Mouse (Mus musculus) midbrain, embryonic 14.5 days (tissue): ENCODE data around the gene Mterf4. TPM values are rescaled to one million over a fixed set of nuclear protein-coding genes. Genes with fewer than 3 reads are reported as not detected.

Experiments used
- ATAC-seq: fragments of 200-750 bp; cut with Nextera tagmentation; 2 replicates; pipeline ENCODE4 v1.8.0; 2017; ENCODE audit warnings: moderate number of reproducible peaks, moderate library complexity; ENCODE audit not compliant: low FRiP score, low TSS enrichment
- DNase-seq: peaks from one replicate; pipeline ENCODE4 v3.0.0-alpha.2; 2015
- H3K27ac ChIP-seq: fragments of 300-500 bp; sonication (generic); replicated peaks from 2 replicates; pipeline ENCODE4 v1.5.1; 2014; ENCODE audit warnings: mild to moderate bottlenecking, low read depth, low read length, moderate library complexity
- H3K27me3 ChIP-seq: fragments of 300-500 bp; sonication (generic); 2 replicates; pipeline ENCODE4 v1.6.1; 2014; ENCODE audit warnings: low read length, control low read depth, mixed read lengths; ENCODE audit not compliant: control insufficient read depth, insufficient read depth
- H3K36me3 ChIP-seq: fragments of 300-500 bp; sonication (generic); 2 replicates; pipeline ENCODE4 v1.6.1; 2014; ENCODE audit warnings: low read length, control low read depth; ENCODE audit not compliant: control insufficient read depth, insufficient read depth
- H3K4me1 ChIP-seq: fragments of 300-500 bp; sonication (generic); 2 replicates; pipeline ENCODE4 v1.6.1; 2014; ENCODE audit warnings: mild to moderate bottlenecking, antibody characterized with exemption, low read length, control low read depth; ENCODE audit not compliant: control insufficient read depth, insufficient read depth
- H3K4me2 ChIP-seq: fragments of 300-500 bp; sonication (generic); 2 replicates; pipeline ENCODE4 v1.6.1; 2014; ENCODE audit warnings: mild to moderate bottlenecking, low read length, moderate library complexity
- H3K4me3 ChIP-seq: fragments of 300-500 bp; sonication (generic); replicated peaks from 2 replicates; pipeline ENCODE4 v1.5.1; 2014; ENCODE audit warnings: low read depth, low read length
- H3K9ac ChIP-seq: fragments of 300-500 bp; sonication (generic); replicated peaks from 2 replicates; pipeline ENCODE4 v1.6.1; 2014; ENCODE audit warnings: mild to moderate bottlenecking, low read length, moderate library complexity
- H3K9me3 ChIP-seq: fragments of 300-500 bp; sonication (generic); 2 replicates; pipeline ENCODE4 v1.6.1; 2016; ENCODE audit warnings: low read length, control low read depth, mixed read lengths; ENCODE audit not compliant: control insufficient read depth
- WGBS: fragments of 180-500 bp; shearing (Covaris S2); extraction: QIAGEN DNeasy Blood & Tissue Kit; methylation state at CpG from one replicate; pipeline ENCODE4 v1.1.7; 2014; 5-methylcytosine and 5-hydroxymethylcytosine counted together
- polyA plus RNA-seq: library from polyadenylated mRNA; unstranded; fragments of >200 nt; fragmentation: Nextera tagmentation; extraction: Ambion mirVana; gene quantifications from 2 replicates; pipeline ENCODE4 v1.2.1, GENCODE M21; 2014

Gene Mterf4
- 27.7 and 30.0 TPM in 2 replicates for polyA plus RNA-seq

DNA sequence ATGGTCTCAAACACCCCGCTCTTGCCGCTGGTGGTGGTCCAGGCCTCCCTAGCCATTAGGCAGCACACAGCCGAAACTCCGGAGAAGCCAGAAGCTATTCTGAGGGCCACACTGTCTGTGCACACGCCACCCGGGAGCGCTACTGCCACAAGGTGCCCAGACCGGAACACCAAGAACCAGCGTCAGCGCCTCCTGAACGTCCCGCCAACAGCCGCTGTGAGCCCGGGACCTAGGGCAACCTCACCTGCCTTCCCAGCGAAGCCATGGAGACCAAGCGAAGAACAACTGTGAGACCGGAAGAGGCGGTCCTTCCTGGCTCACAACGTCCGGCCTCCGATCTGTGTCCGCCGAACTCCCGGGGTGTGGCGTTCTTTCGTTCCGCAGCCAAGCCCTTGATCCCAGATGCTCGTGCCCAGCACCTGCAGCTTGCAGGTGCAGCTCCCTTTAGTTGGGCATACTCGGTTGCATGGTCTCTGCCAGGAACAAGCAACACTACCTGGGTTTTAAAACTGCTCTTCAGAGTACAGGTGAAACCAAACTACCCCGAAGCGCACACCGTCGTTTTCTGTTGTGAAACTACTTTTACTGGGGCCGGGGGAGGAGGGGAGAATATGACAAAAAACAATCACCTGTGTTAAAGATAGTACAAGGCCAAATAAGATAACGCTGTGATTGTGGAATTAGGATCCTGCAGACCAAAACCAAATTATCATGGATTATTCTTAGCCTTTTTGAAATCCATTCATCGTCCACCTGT, at the start of gene Mterf4:
Mterf4 (minus strand) TSS at position 335 of the 757 bp plus-strand sequence.
- no peaks in the 10 kb centered on the region for H3K27me3 ChIP-seq
- H3K4me3 ChIP-seq: peak within 1 kb of the TSS; percentile 73
- H3K9ac ChIP-seq: peak within 1 kb of the TSS; percentile 63
- WGBS: 6% methylated on average over 36 of the region's 36 CpGs
- no peak within 1 kb of the TSS for H3K27ac ChIP-seq
- peaks cover 12% of the 10 kb centered on the region for H3K4me1 ChIP-seq
- DNase-seq (peak; percentile 93), ATAC-seq (peak; percentile 92)
- no peaks in the 10 kb centered on the region for H3K9me3 ChIP-seq
- H3K36me3 ChIP-seq: peaks cover 48% of the 10 kb centered on the region
- peak within 1 kb of the TSS; percentile 84 for H3K4me2 ChIP-seq

DNA sequence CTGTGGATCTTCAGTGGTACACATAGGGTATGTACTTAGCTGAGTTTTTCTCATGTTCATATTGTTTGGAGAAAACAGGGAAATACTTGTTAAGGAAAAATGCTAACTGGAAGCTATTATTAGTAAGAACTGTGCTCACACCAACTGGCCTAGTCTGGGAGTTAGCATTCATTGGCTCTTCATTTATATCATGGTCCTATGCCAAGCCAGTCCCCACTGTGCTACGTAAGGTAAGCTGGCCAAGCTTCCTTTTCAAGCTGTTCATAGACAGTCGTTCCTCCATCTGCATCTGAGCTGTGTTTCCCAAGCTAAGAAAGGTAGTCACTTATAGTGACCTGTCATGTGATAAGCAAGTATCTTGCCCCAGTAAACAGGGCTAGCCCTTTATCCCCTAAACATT, 47.0 kb upstream of the Mterf4 start:
- WGBS: 92% methylated on average over 2 of the region's 2 CpGs
- Histone ChIP-seq H3K9ac (no peak overlapping the region), H3K4me1 (no peaks in the 10 kb centered on the region), H3K36me3 (peaks cover 91% of the 10 kb centered on the region), H3K9me3 (no peaks in the 10 kb centered on the region), H3K27me3 (no peaks in the 10 kb centered on the region), H3K27ac (no peak overlapping the region), H3K4me3 (no peak overlapping the region), H3K4me2 (no peak overlapping the region)
- ATAC-seq: no peak
- no peak for DNase-seq

DNA sequence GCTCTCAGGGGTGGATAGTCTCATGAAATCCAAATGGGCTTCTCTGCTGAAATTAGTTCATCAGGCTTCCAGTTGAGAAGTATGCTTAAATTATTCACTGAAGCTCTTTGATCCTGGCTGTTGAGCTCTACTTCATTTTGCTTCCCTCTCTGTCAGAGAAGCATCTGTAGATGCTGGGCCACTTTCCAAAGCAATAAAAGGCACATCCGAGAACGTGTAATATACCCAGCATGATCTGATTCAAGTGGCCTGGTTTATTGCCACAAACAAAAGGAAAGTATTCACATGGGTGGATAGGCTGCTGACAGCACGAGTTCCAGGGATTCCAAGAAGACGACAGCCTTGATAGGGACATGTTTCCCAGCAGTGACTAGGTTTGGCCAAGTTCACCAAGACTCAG, 44.0 kb upstream of the Mterf4 start:
- Histone ChIP-seq H3K27me3 (no peaks in the 10 kb centered on the region), H3K36me3 (peaks cover 74% of the 10 kb centered on the region), H3K9me3 (no peaks in the 10 kb centered on the region), H3K9ac (no peak overlapping the region), H3K4me2 (no peak overlapping the region), H3K4me3 (no peak overlapping the region), H3K27ac (no peak overlapping the region), H3K4me1 (no peaks in the 10 kb centered on the region)
- ATAC-seq (no peak), DNase-seq (no peak)
- 79% methylated on average over 4 of the region's 4 CpGs for WGBS

DNA sequence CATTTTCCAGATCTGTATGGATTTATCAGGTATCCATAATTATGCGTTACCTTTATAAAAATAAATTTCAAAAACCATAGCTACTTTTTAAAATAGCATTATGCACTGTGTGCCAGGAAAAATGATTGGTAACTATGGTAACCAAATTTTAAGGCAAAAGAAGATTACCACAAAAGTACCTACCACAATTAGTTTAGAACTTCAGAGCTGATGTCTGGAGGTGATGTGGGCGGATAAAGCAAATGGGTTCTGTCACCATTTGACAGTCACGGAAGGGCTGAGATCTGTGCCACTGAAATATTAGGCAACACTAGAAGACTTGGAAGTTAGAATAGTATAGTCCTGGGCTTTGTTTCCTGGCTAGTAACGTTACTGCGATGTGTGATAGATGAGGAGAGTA, 41.5 kb upstream of the Mterf4 start:
- Histone ChIP-seq H3K9me3 (no peaks in the 10 kb centered on the region), H3K27ac (no peak overlapping the region), H3K36me3 (peaks cover 50% of the 10 kb centered on the region), H3K9ac (no peak overlapping the region), H3K4me3 (no peak overlapping the region), H3K4me1 (peaks cover 7% of the 10 kb centered on the region; the same call in 1 of the 2 replicates), H3K4me2 (no peak overlapping the region), H3K27me3 (no peaks in the 10 kb centered on the region)
- DNase-seq (no peak), ATAC-seq (no peak)
- 92% methylated on average over 5 of the region's 5 CpGs for WGBS

DNA sequence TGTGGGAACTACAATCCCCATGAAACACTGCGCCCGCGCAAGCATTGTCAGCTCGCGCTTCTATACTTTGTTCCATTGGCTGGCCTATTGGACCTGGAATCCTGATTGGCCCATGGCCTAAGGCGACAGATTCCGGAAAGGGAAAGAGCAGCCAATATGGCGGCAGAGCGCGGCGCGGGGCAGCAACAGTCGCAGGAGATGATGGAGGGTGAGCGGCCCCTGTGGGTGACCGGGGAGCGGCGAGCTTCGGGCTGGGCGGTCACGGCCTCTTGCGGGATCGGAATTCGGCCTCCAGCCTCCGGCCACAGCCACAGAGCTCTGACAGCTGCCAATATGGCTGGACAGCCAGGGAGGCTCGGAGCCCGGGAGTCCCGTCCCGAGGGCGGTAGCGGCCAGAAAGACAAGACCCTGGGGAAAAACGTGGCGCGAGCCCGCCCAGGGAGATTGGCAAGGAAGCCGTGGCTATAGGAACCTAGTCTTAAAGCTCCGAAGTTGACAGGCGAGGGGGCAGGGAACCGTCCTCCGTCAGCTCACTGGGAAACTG, 37.9 kb upstream of the Mterf4 start:
- H3K9me3 ChIP-seq: no peaks in the 10 kb centered on the region
- H3K4me2 ChIP-seq: peak overlapping the region; percentile 89
- peak overlapping the region; percentile 73 for H3K27ac ChIP-seq
- peaks cover 18% of the 10 kb centered on the region for H3K36me3 ChIP-seq
- H3K4me1 ChIP-seq: peaks cover 7% of the 10 kb centered on the region; the same call in 1 of the 2 replicates
- H3K27me3 ChIP-seq: no peaks in the 10 kb centered on the region
- WGBS: under 1% methylated on average over 39 of the region's 39 CpGs
- peak; percentile 98 for DNase-seq
- H3K9ac ChIP-seq: peak overlapping the region; percentile 79
- peak; percentile 97 for ATAC-seq
- H3K4me3 ChIP-seq: peak overlapping the region; percentile 95

DNA sequence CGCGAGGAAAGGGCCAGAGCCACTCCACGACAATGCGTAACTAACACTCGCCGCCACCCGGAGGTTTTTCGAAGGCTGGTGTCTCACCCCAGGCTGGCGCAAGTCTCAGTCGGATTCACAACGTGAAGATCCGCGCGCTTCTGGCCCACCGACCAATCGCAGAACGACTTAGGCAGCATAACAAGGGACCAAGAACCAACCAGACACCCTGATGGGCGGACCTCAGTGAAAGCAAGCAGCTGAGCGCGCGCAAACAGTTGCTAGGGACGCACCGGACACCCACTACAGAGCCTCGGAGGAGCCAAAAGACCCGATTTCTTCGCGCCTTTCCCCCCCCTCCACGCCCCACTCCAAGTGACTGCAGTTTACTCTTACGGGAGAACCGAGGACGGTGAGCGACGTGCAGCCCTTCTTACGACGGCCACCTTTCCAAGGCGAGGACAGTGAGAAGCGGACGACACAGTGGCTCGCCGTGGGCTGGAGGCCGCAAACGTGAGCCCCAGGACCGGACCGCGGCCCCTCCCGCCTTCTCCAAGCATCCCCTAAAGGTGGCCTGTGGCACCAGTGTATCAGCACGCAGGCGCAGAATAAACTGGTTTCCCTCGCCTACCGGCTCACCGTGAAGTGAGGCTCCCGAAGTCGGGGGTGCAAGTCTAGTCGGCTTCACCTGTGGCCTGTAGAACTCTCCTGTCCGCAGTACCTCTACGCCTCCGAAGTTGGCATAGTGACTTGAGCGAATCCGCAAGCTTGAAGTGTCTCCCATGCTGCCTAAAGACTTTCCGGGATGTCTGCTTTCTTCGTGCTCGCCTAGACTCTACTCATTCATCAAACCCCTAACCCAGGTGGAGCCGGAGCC, 37.2 kb upstream of the Mterf4 start, which contains the start of the genes Ppp1r7 and Pask:
Ppp1r7 (plus strand) TSS at position 207 of the 856 bp plus-strand sequence.
Pask (minus strand) TSS at position 835 of the 856 bp plus-strand sequence.
- H3K4me3 ChIP-seq: peak within 1 kb of the TSS; percentile 95

DNA sequence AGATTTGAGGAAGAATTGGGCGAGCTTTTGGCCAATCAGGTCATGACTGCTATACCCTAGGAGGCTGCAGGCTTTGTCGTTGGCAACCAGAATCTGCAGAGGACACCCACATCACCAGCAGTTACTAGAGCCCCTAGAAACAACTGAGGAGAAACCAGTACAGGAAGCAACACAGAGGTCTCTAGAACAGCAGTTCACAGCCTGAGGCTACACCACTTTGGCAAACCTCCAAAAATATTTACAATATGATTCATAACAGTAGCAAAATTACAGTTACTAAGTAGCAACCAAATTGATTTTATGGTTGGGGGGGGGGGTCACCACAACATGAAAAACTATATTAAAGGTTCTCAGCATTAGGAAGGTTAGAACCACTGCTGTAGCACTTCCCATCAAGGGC, 28.9 kb upstream of the Mterf4 start:
- H3K4me2 ChIP-seq: no peak overlapping the region
- H3K27me3 ChIP-seq: no peaks in the 10 kb centered on the region
- H3K4me3 ChIP-seq: no peak overlapping the region
- ATAC-seq (no peak), DNase-seq (no peak)
- H3K4me1 ChIP-seq: no peaks in the 10 kb centered on the region
- WGBS: 76% methylated on average over 2 of the region's 2 CpGs
- no peak overlapping the region for H3K9ac ChIP-seq
- no peaks in the 10 kb centered on the region for H3K9me3 ChIP-seq
- peaks cover 19% of the 10 kb centered on the region; the same call in 1 of the 2 replicates for H3K36me3 ChIP-seq
- H3K27ac ChIP-seq: no peak overlapping the region

More for the DNA sequence above, 37.2 kb upstream of the Mterf4 start, which contains the start of the genes Ppp1r7 and Pask:
- Histone ChIP-seq H3K36me3 (peaks cover 11% of the 10 kb centered on the region), H3K4me1 (peaks cover 7% of the 10 kb centered on the region; the same call in 1 of the 2 replicates), H3K9me3 (no peaks in the 10 kb centered on the region), H3K4me2 (peak within 1 kb of the TSS; percentile 89), H3K27me3 (no peaks in the 10 kb centered on the region), H3K27ac (peak within 1 kb of the TSS; percentile 73), H3K9ac (peak within 1 kb of the TSS; percentile 79)
- DNase-seq (peak; percentile 98), ATAC-seq (peak; percentile 96)
- under 1% methylated on average over 63 of the region's 63 CpGs for WGBS

DNA sequence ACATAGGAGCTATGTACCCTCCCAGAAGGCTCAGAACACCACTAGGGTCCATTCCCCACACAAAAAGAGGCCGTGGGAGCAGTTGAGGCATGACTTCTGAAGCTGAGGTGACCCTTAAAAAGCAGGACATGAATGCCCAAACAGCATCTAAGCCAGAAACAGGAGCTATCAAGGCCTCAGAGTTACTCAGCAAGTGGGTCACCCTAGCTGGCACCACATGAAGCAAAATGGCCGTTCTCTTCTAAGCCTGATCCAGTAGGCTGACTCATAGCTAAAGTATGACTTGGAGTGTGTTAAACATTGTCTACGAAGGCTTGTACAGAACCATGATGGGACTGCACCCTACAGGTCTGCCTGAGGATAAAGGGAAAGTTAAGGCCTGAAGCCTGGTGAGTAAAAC, 20.7 kb upstream of the Mterf4 start:
- Histone ChIP-seq H3K36me3 (peaks cover 38% of the 10 kb centered on the region), H3K27me3 (no peaks in the 10 kb centered on the region), H3K4me2 (no peak overlapping the region), H3K4me1 (no peaks in the 10 kb centered on the region), H3K9ac (no peak overlapping the region), H3K9me3 (no peaks in the 10 kb centered on the region), H3K27ac (no peak overlapping the region), H3K4me3 (no peak overlapping the region)
- ATAC-seq: no peak
- no peak for DNase-seq
- 97% methylated on average over 3 of the region's 3 CpGs for WGBS
